Mouse (Mus musculus) liver, embryonic 13.5 days (tissue): ENCODE measurements around the gene Usp29. TPM values are rescaled to one million over a fixed set of nuclear protein-coding genes. Genes with fewer than 3 reads are reported as not detected.
A peak's percentile ranks its signal among the peaks of the same experiment; 100 is the strongest.

ENCODE experiments used
- ATAC-seq: fragments of 200-750 bp; cut with Nextera tagmentation; 2 replicates; pipeline ENCODE4 v1.8.0; 2017; ENCODE audit warnings: low read depth, mild to moderate bottlenecking, moderate number of reproducible peaks, moderate library complexity
- DNase-seq: peaks from one replicate; pipeline ENCODE4 v3.0.0; 2022
- H3K27ac ChIP-seq: fragments of 300-500 bp; sonication (generic); 2 replicates; pipeline ENCODE4 v1.5.1; 2015; ENCODE audit warnings: moderate library complexity, mild to moderate bottlenecking, inconsistent platforms
- H3K27me3 ChIP-seq: fragments of 300-500 bp; sonication (generic); 2 replicates; pipeline ENCODE4 v1.6.1; 2015; ENCODE audit warnings: mild to moderate bottlenecking, inconsistent platforms
- H3K36me3 ChIP-seq: fragments of 300-500 bp; sonication (generic); 2 replicates; pipeline ENCODE4 v1.6.1; 2015; ENCODE audit warnings: mild to moderate bottlenecking, inconsistent platforms
- H3K4me1 ChIP-seq: fragments of 300-500 bp; sonication (generic); replicated peaks from 2 replicates; pipeline ENCODE4 v1.6.1; 2015; ENCODE audit warnings: inconsistent platforms
- H3K4me2 ChIP-seq: fragments of 300-500 bp; sonication (generic); 2 replicates; pipeline ENCODE4 v1.6.1; 2015; ENCODE audit warnings: inconsistent platforms, mild to moderate bottlenecking, moderate library complexity
- H3K4me3 ChIP-seq: fragments of 300-500 bp; sonication (generic); replicated peaks from 2 replicates; pipeline ENCODE4 v1.5.1; 2015; ENCODE audit warnings: mild to moderate bottlenecking, inconsistent platforms
- H3K9ac ChIP-seq: fragments of 300-500 bp; sonication (generic); 2 replicates; pipeline ENCODE4 v1.6.1; 2015; ENCODE audit warnings: mild to moderate bottlenecking, inconsistent platforms
- H3K9me3 ChIP-seq: fragments of 300-500 bp; sonication (generic); replicated peaks from 2 replicates; pipeline ENCODE4 v1.6.1; 2016; ENCODE audit warnings: inconsistent platforms
- WGBS: fragments of 180-500 bp; shearing (Covaris S2); methylation state at CpG from one replicate; pipeline ENCODE4 v1.1.7; 2015; ENCODE audit not compliant: insufficient replicate concordance; 5-methylcytosine and 5-hydroxymethylcytosine counted together
- polyA plus RNA-seq: library from polyadenylated mRNA; unstranded; fragments of >200 nt; fragmentation: Nextera tagmentation; extraction: Ambion mirVana; gene quantifications from 2 replicates; pipeline ENCODE4 v1.2.1, GENCODE M21; 2015

The Usp29 gene
- polyA plus RNA-seq = 1.4 and 1.9 TPM in 2 replicates

- peaks cover 1% of the 10 kb centered on the region for H3K36me3 ChIP-seq
- WGBS = 31% methylated on average over 24 of the region's 24 CpGs
- H3K9ac ChIP-seq = peak within 1 kb of the TSS; percentile 68
- DNase-seq = peak; percentile 75
- ATAC-seq = peak; percentile 35
- peak within 1 kb of the TSS; percentile 85 for H3K27ac ChIP-seq
- peak within 1 kb of the TSS; percentile 58 for H3K4me3 ChIP-seq
- H3K9me3 ChIP-seq = peaks cover 31% of the 10 kb centered on the region
- peak within 1 kb of the TSS; percentile 70 for H3K4me2 ChIP-seq
- H3K27me3 ChIP-seq = peaks cover 16% of the 10 kb centered on the region
- no peaks in the 10 kb centered on the region for H3K4me1 ChIP-seq
These were observed at the start of gene Usp29, which contains the start of gene Peg3 for GRCm38 (mm10) chr7:6730241-6730640. Gene Usp29 (plus strand): TSS chr7:6730578. Gene Peg3 (minus strand): TSS chr7:6730431.

- Histone ChIP-seq H3K27ac (no peak overlapping the region), H3K36me3 (0 out of 2 replicates have a peak, but pooled peaks cover 5% of the 10 kb centered on the region), H3K9ac (no peak overlapping the region), H3K27me3 (no peaks in the 10 kb centered on the region), H3K4me3 (no peak overlapping the region), H3K9me3 (no peaks in the 10 kb centered on the region), H3K4me2 (no peak overlapping the region), H3K4me1 (no peaks in the 10 kb centered on the region)
- ATAC-seq (no peak), DNase-seq (no peak)
- 81% methylated on average over 6 of the region's 6 CpGs for WGBS
These were observed 44.9 kb upstream of the Usp29 start for GRCm38 (mm10) chr7:6685511-6685910.

DNA sequence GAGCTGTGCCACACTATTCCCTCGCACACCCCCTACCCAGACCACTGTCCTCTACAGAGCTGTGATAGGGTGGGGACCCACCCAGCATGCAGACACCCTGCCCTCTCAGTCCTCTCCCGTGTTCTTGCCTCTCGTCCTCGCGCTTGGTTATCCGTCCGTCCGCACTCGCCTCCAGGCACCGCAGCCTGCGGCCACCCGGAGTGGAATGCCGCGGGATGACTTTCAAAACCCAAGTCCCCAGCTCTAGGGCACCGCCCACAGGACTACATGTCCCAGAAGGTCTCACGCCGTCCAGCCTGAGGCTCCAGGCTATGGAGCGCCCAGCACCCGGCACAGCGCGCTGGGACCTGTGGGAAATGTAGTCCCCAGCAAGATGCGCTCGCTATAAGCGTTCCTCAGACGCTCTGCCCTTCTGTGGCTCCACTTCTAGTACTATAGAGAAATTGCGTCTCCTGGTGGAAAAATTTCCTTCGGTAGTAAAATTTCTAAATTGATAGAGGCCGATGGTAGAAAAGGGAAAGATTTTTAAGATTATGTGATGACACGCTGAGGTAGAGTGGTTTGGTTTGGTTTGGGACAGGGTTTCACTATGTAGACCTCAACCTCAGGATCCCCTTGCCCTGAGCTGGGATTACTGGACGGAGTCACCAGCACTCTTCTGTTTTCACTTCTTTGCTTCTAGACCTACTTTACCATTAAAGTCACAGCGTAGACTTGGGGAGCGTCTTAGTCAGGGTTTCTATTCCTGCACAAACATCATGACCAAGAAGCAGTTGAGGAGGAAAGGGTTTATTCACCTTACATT is 33.9 kb upstream of the Usp29 start, which contains the start of gene Zim1:
Gene Zim1 (minus strand): TSS at position 210 of the 805 bp plus-strand sequence.
- DNase-seq (peak; percentile 60), ATAC-seq (peak; percentile 94)
- no peaks in the 10 kb centered on the region for H3K27me3 ChIP-seq
- peak within 1 kb of the TSS; percentile 50 for H3K4me2 ChIP-seq
- H3K27ac ChIP-seq = no peak within 1 kb of the TSS
- H3K4me3 ChIP-seq = peak within 1 kb of the TSS; percentile 46
- no peaks in the 10 kb centered on the region for H3K36me3 ChIP-seq
- H3K9ac ChIP-seq = peak within 1 kb of the TSS; percentile 41; the same call in 1 of the 2 replicates
- no peaks in the 10 kb centered on the region for H3K4me1 ChIP-seq
- no peaks in the 10 kb centered on the region for H3K9me3 ChIP-seq
- WGBS = 10% methylated on average over 32 of the region's 32 CpGs

DNA sequence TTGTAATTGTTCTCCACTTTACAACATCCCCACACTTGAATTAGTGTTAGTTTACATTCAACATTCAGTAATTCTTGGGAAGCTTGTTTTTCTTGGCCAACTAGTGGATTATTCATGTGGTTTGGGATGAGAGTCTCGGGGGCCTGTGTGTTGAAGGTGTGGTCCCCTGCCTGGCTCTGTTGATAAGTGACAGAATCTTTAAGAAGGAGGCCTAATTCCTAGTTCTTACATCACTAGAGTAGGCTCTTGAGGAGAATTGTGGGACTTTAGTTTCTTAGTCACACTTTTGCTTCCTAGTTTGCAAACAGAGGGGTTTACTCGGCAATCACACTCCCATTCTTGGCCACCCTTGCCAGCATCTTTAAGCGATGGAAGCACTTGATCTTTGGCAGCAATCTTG is 31.1 kb upstream of the Usp29 start:
- no peak overlapping the region for H3K4me2 ChIP-seq
- no peak overlapping the region for H3K9ac ChIP-seq
- H3K4me1 ChIP-seq = no peaks in the 10 kb centered on the region
- no peak for ATAC-seq
- 54% methylated on average over 3 of the region's 3 CpGs for WGBS
- no peak for DNase-seq
- H3K27me3 ChIP-seq = no peaks in the 10 kb centered on the region
- no peak overlapping the region for H3K27ac ChIP-seq
- H3K4me3 ChIP-seq = no peak overlapping the region
- H3K36me3 ChIP-seq = no peaks in the 10 kb centered on the region
- no peaks in the 10 kb centered on the region for H3K9me3 ChIP-seq

- ATAC-seq (no peak), DNase-seq (no peak)
- 0 out of 2 replicates have a peak, but pooled peaks cover 6% of the 10 kb centered on the region for H3K9me3 ChIP-seq
- H3K4me1 ChIP-seq = no peaks in the 10 kb centered on the region
- no peak overlapping the region for H3K4me3 ChIP-seq
- WGBS = 84% methylated on average over 23 of the region's 23 CpGs
- peaks cover 51% of the 10 kb centered on the region for H3K36me3 ChIP-seq
- no peak overlapping the region for H3K27ac ChIP-seq
- H3K9ac ChIP-seq = no peak overlapping the region
- H3K27me3 ChIP-seq = no peaks in the 10 kb centered on the region
- H3K4me2 ChIP-seq = no peak overlapping the region
These were observed 22.9 kb upstream of the Usp29 start for GRCm38 (mm10) chr7:6707416-6708015.

DNA sequence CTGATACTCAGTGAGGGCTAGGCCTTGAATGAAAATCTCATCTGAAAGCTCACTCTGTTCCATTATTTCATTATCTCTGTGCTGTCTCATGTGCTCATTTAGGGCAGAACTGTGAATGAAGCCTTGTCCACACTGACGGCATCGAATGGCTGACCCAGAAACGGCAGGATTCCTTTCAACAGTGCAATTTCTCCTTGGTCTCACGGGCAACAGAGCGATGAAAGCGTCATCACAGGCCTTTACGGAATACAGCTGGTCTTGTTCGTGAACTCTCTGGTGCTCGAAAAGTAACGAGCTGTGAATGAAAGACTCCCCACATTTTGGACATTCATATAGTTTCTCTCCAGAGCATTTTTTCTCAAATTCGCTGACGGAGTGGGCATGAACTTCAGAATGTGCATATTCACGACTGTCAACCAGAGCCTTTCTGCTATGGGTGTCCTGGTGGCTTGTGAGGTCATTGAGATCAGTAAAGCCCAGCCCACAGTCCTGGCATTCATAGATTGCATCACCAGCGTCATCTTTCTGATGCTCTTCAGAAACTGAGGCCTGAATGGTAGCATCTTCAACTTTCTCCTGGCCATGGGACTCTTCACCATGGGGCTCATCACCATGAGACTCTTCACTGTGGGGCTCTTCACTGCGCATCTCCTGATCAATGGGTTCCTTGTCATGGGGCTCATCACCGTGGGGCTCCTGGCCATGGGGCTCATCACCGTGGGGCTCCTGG is 21.8 kb upstream of the Usp29 start:
- no peaks in the 10 kb centered on the region for H3K4me1 ChIP-seq
- 77% methylated on average over 17 of the region's 17 CpGs for WGBS
- 0 out of 2 replicates have a peak, but pooled peaks cover 6% of the 10 kb centered on the region for H3K9me3 ChIP-seq
- DNase-seq (no peak), ATAC-seq (no peak)
- H3K9ac ChIP-seq = no peak overlapping the region
- H3K36me3 ChIP-seq = peaks cover 60% of the 10 kb centered on the region
- no peak overlapping the region for H3K4me3 ChIP-seq
- no peaks in the 10 kb centered on the region for H3K27me3 ChIP-seq
- no peak overlapping the region for H3K4me2 ChIP-seq
- no peak overlapping the region for H3K27ac ChIP-seq

GRCm38 (mm10) chr7:6709396-6709795 is 21.0 kb upstream of the Usp29 start:
- Histone ChIP-seq H3K4me2 (no peak overlapping the region), H3K9me3 (0 out of 2 replicates have a peak, but pooled peaks cover 6% of the 10 kb centered on the region), H3K27me3 (no peaks in the 10 kb centered on the region), H3K4me1 (no peaks in the 10 kb centered on the region), H3K4me3 (no peak overlapping the region), H3K36me3 (peaks cover 61% of the 10 kb centered on the region), H3K27ac (no peak overlapping the region), H3K9ac (no peak overlapping the region)
- ATAC-seq = no peak
- 77% methylated on average over 15 of the region's 15 CpGs for WGBS
- no peak for DNase-seq

GRCm38 (mm10) chr7:6727351-6728121 is 2.8 kb upstream of the Usp29 start:
- WGBS = 45% methylated on average over 19 of the region's 19 CpGs
- H3K9ac ChIP-seq = no peak overlapping the region
- peak; percentile 69 for DNase-seq
- H3K4me1 ChIP-seq = no peaks in the 10 kb centered on the region
- ATAC-seq = peak; percentile 17
- H3K9me3 ChIP-seq = peaks cover 31% of the 10 kb centered on the region
- peak overlapping the region; percentile 66 for H3K27ac ChIP-seq
- peak overlapping the region; percentile 58 for H3K4me3 ChIP-seq
- H3K4me2 ChIP-seq = peak overlapping the region; percentile 70
- H3K27me3 ChIP-seq = peaks cover 16% of the 10 kb centered on the region
- peaks cover 5% of the 10 kb centered on the region for H3K36me3 ChIP-seq

- DNase-seq (peak; percentile 87), ATAC-seq (peak; percentile 84)
- H3K9me3 ChIP-seq = peaks cover 31% of the 10 kb centered on the region
- peak overlapping the region; percentile 58 for H3K4me3 ChIP-seq
- peak overlapping the region; percentile 70 for H3K4me2 ChIP-seq
- no peaks in the 10 kb centered on the region for H3K4me1 ChIP-seq
- no peak overlapping the region for H3K9ac ChIP-seq
- peak overlapping the region; percentile 66 for H3K27ac ChIP-seq
- peaks cover 5% of the 10 kb centered on the region for H3K36me3 ChIP-seq
- H3K27me3 ChIP-seq = peaks cover 16% of the 10 kb centered on the region
- 40% methylated on average over 19 of the region's 19 CpGs for WGBS
These were observed 2.0 kb upstream of the Usp29 start for GRCm38 (mm10) chr7:6728263-6728931.
